Mouse (Mus musculus): ENCODE measurements around the gene Surf4. TPM values are rescaled to one million over a fixed set of nuclear protein-coding genes. Genes with fewer than 3 reads are reported as not detected.

Gene Surf4
- polyA plus RNA-seq, 1 experiment from 2014 or later = 194 TPM

GRCm38 (mm10) chr2:26941539-26941938 is 7.8 kb upstream of the Surf4 start:
- H3K4me2 ChIP-seq (ENCODE audit: low read depth, severe bottlenecking) = no peak overlapping the region
- ATAC-seq (ENCODE audit: insufficient number of reproducible peaks, low FRiP score, low TSS enrichment, low read depth) = no peak
- WGBS = 43% methylated on average over 5 of the region's 5 CpGs

DNA sequence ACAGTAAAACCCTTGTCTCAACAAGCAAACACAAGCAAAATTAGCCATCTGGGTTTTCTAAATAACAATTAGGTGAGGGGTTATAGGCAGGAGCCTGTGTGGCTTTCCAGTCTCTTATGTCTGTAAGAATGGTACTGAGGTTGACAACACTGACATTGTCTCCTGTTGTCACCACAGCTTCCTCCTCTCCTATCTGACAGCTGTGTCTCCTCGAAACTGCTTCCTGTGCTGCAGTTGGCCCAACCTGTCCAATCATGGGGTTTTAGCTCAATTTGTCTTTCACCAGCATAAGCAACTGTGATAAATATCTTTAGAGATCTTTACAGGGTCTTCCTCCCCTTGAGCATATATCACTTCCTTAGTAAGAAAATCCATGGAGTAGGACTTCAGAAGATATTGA is 2.7 kb upstream of the Surf4 start:
- whole genome bisulfite sequencing = 80% methylated on average over 1 of the region's 1 CpGs

More at GRCm38 (mm10) chr2:26941539-26941938, 7.8 kb upstream of the Surf4 start:
- H3K9me3 ChIP-seq (ENCODE audit: control insufficient read depth, low read length) = no peaks in the 10 kb centered on the region
- H3K4me1 ChIP-seq (ENCODE audit: control insufficient read depth, insufficient read depth, low read length) = no peaks in the 10 kb centered on the region
- no peaks in the 10 kb centered on the region for H3K27me3 ChIP-seq (ENCODE audit: control insufficient read depth, insufficient read depth, low read length)
- no peak overlapping the region for H3K4me3 ChIP-seq (ENCODE audit: low read depth, low read length)
- no peak overlapping the region for H3K27ac ChIP-seq (replicated peaks; ENCODE audit: low read depth, low read length)
- H3K36me3 ChIP-seq (ENCODE audit: control insufficient read depth, insufficient read depth, low read length) = no peaks in the 10 kb centered on the region
- no peak overlapping the region for H3K9ac ChIP-seq (ENCODE audit: low read length)
- no peak for DNase-seq (ENCODE audit: low spot score)

GRCm38 (mm10) chr2:26935286-26935685 is 1.6 kb upstream of the Surf4 start:
- no peak overlapping the region for H3K27ac ChIP-seq (replicated peaks; ENCODE audit: low read depth, low read length)
- no peaks in the 10 kb centered on the region for H3K9me3 ChIP-seq (ENCODE audit: control insufficient read depth, low read length)
- H3K4me2 ChIP-seq (ENCODE audit: low read depth, severe bottlenecking) = no peak overlapping the region
- H3K4me1 ChIP-seq (ENCODE audit: control insufficient read depth, insufficient read depth, low read length) = peaks cover 7% of the 10 kb centered on the region; the same call in 1 of the 2 replicates
- WGBS = 87% methylated on average over 2 of the region's 2 CpGs
- ATAC-seq (ENCODE audit: insufficient number of reproducible peaks, low FRiP score, low TSS enrichment, low read depth) (no peak), DNase-seq (ENCODE audit: low spot score) (no peak)
- no peak overlapping the region for H3K9ac ChIP-seq (ENCODE audit: low read length)
- H3K36me3 ChIP-seq (ENCODE audit: control insufficient read depth, insufficient read depth, low read length) = peaks cover 6% of the 10 kb centered on the region; the same call in 1 of the 2 replicates
- H3K4me3 ChIP-seq (ENCODE audit: low read depth, low read length) = no peak overlapping the region
- no peaks in the 10 kb centered on the region for H3K27me3 ChIP-seq (ENCODE audit: control insufficient read depth, insufficient read depth, low read length)

More for the DNA sequence above, 2.7 kb upstream of the Surf4 start:
- H3K9ac ChIP-seq (ENCODE audit: low read length) = no peak overlapping the region
- H3K36me3 ChIP-seq (ENCODE audit: control insufficient read depth, insufficient read depth, low read length) = no peaks in the 10 kb centered on the region; the same call in 1 of the 2 replicates
- no peak for ATAC-seq (ENCODE audit: insufficient number of reproducible peaks, low FRiP score, low TSS enrichment, low read depth)
- no peak overlapping the region for H3K4me3 ChIP-seq (ENCODE audit: low read depth, low read length)
- H3K9me3 ChIP-seq (ENCODE audit: control insufficient read depth, low read length) = no peaks in the 10 kb centered on the region
- no peak overlapping the region for H3K27ac ChIP-seq (replicated peaks; ENCODE audit: low read depth, low read length)
- no peaks in the 10 kb centered on the region for H3K27me3 ChIP-seq (ENCODE audit: control insufficient read depth, insufficient read depth, low read length)
- DNase-seq (ENCODE audit: low spot score) = no peak
- no peak overlapping the region for H3K4me2 ChIP-seq (ENCODE audit: low read depth, severe bottlenecking)
- H3K4me1 ChIP-seq (ENCODE audit: control insufficient read depth, insufficient read depth, low read length) = peaks cover 5% of the 10 kb centered on the region; the same call in 1 of the 2 replicates

GRCm38 (mm10) chr2:26932473-26933303 is 1.0 kb downstream of the Surf4 start:
- peak overlapping the region; percentile 99 for H3K4me3 ChIP-seq (ENCODE audit: low read depth, low read length)
- WGBS = 2% methylated on average over 42 of the region's 49 CpGs

DNA sequence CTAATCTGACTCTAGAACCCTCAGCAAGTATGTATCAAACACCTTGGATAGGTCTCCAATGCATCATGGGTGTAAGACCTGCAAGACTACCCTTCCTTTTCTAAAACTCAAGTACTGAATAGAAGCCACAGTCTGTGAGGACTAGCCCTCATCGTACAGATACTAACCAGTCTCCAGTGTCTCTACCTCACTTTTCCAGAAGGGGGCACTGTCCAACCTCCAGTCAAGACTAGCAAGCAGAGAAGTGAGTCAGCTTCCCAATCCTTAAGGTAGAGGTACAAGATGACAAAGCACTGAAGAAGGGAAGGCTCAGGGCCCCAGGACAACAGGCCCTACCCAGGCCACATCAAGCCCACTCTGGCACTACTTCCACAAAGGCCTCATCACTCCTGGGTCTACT is 3.3 kb downstream of the Surf4 start:
- peak; percentile 63 for DNase-seq (ENCODE audit: low spot score)
- H3K9ac ChIP-seq (ENCODE audit: low read length) = no peak overlapping the region
- peaks cover 7% of the 10 kb centered on the region; the same call in 1 of the 2 replicates for H3K4me1 ChIP-seq (ENCODE audit: control insufficient read depth, insufficient read depth, low read length)
- H3K4me3 ChIP-seq (ENCODE audit: low read depth, low read length) = no peak overlapping the region
- no peak overlapping the region for H3K4me2 ChIP-seq (ENCODE audit: low read depth, severe bottlenecking)
- no peaks in the 10 kb centered on the region for H3K27me3 ChIP-seq (ENCODE audit: control insufficient read depth, insufficient read depth, low read length)
- no peaks in the 10 kb centered on the region for H3K9me3 ChIP-seq (ENCODE audit: control insufficient read depth, low read length)
- WGBS = 58% methylated on average over 1 of the region's 1 CpGs
- peaks cover 25% of the 10 kb centered on the region for H3K36me3 ChIP-seq (ENCODE audit: control insufficient read depth, insufficient read depth, low read length)
- no peak overlapping the region for H3K27ac ChIP-seq (replicated peaks; ENCODE audit: low read depth, low read length)
- no peak for ATAC-seq (ENCODE audit: insufficient number of reproducible peaks, low FRiP score, low TSS enrichment, low read depth)

More at GRCm38 (mm10) chr2:26932473-26933303, 1.0 kb downstream of the Surf4 start:
- DNase-seq (ENCODE audit: low spot score) (peak; percentile 54), ATAC-seq (ENCODE audit: insufficient number of reproducible peaks, low FRiP score, low TSS enrichment, low read depth) (no peak; the same call in none of the 2 replicates)
- H3K9me3 ChIP-seq (ENCODE audit: control insufficient read depth, low read length) = no peaks in the 10 kb centered on the region
- H3K27ac ChIP-seq (replicated peaks; ENCODE audit: low read depth, low read length) = peak overlapping the region; percentile 79
- H3K36me3 ChIP-seq (ENCODE audit: control insufficient read depth, insufficient read depth, low read length) = peaks cover 14% of the 10 kb centered on the region
- peak overlapping the region; percentile 70 for H3K4me2 ChIP-seq (ENCODE audit: low read depth, severe bottlenecking)
- peak overlapping the region; percentile 99 for H3K9ac ChIP-seq (ENCODE audit: low read length)
- H3K4me1 ChIP-seq (ENCODE audit: control insufficient read depth, insufficient read depth, low read length) = peaks cover 7% of the 10 kb centered on the region; the same call in 1 of the 2 replicates
- no peaks in the 10 kb centered on the region for H3K27me3 ChIP-seq (ENCODE audit: control insufficient read depth, insufficient read depth, low read length)

DNA sequence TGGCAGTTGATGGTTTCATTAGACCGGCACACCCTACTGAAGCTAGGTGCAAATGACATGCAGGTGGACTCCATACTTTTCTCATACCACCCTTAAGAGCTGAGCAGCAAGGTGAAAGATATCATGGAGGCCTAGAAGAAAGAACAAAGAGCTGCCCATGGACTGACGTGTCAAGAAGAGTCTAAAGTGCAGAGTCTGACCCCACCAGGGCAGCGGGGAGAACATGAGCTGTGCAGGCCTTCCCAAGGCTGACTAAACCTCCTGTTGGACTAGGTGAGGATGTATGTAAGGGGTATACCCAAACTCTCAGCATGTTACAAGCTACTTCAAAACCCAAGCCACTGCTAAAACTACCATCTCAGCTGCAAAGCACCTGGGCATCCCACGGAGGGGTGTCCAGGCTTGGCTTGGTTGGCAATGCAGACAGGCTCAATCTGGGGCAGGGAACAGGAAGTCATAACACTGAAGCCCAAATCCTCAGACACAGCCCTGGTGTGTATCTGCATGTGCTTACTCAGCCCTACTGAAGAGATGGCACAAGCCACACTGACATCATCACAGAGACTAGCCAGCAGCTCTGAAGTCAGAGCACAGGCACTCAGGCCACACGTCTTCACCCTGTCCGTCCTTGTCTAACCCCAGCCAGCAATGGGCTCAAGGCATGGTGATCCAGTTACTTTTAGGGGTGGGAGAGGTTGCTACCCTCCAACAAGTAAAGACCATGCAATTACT is 5.8 kb downstream of the Surf4 start:
- Histone ChIP-seq H3K4me3 (ENCODE audit: low read depth, low read length) (no peak overlapping the region), H3K27me3 (ENCODE audit: control insufficient read depth, insufficient read depth, low read length) (no peaks in the 10 kb centered on the region), H3K27ac (replicated peaks; ENCODE audit: low read depth, low read length) (no peak overlapping the region), H3K36me3 (ENCODE audit: control insufficient read depth, insufficient read depth, low read length) (peaks cover 36% of the 10 kb centered on the region), H3K4me2 (ENCODE audit: low read depth, severe bottlenecking) (no peak overlapping the region), H3K4me1 (ENCODE audit: control insufficient read depth, insufficient read depth, low read length) (peaks cover 7% of the 10 kb centered on the region; the same call in 1 of the 2 replicates), H3K9ac (ENCODE audit: low read length) (no peak overlapping the region), H3K9me3 (ENCODE audit: control insufficient read depth, low read length) (no peaks in the 10 kb centered on the region)
- DNase-seq (ENCODE audit: low spot score) (no peak), ATAC-seq (ENCODE audit: insufficient number of reproducible peaks, low FRiP score, low TSS enrichment, low read depth) (no peak)
- 86% methylated on average over 6 of the region's 6 CpGs for WGBS

DNA sequence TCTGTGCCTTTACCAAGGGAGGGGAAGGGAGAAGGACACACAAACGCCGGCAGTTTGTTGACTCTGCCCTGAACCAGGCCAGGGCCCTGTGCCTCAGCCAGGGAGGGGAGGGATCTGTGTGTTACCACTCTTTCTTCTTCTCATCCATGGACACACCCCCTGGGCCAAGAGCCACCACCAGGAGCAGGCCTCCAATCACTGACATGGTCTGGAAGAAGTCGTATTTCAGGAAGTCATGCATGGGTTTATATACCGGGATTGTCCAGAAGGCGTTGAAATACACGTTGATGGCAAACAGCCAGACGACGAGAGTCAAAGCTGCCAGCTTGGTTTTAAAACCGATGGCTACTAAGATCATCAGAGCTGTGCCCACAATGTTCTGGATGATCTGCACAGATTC is 11.9 kb downstream of the Surf4 start:
- Histone ChIP-seq H3K4me1 (ENCODE audit: control insufficient read depth, insufficient read depth, low read length) (peaks cover 8% of the 10 kb centered on the region), H3K9ac (ENCODE audit: low read length) (no peak overlapping the region), H3K27me3 (ENCODE audit: control insufficient read depth, insufficient read depth, low read length) (no peaks in the 10 kb centered on the region), H3K36me3 (ENCODE audit: control insufficient read depth, insufficient read depth, low read length) (peaks cover 53% of the 10 kb centered on the region), H3K4me2 (ENCODE audit: low read depth, severe bottlenecking) (no peak overlapping the region), H3K4me3 (ENCODE audit: low read depth, low read length) (no peak overlapping the region), H3K27ac (replicated peaks; ENCODE audit: low read depth, low read length) (no peak overlapping the region), H3K9me3 (ENCODE audit: control insufficient read depth, low read length) (no peaks in the 10 kb centered on the region)
- 81% methylated on average over 9 of the region's 9 CpGs for WGBS
- no peak for ATAC-seq (ENCODE audit: insufficient number of reproducible peaks, low FRiP score, low TSS enrichment, low read depth)
- no peak for DNase-seq (ENCODE audit: low spot score)

GRCm38 (mm10) chr2:26920190-26920855 is 13.4 kb downstream of the Surf4 start:
- Histone ChIP-seq H3K9me3 (ENCODE audit: control insufficient read depth, low read length) (no peaks in the 10 kb centered on the region), H3K4me3 (ENCODE audit: low read depth, low read length) (no peak overlapping the region), H3K4me2 (ENCODE audit: low read depth, severe bottlenecking) (no peak overlapping the region), H3K4me1 (ENCODE audit: control insufficient read depth, insufficient read depth, low read length) (peaks cover 12% of the 10 kb centered on the region), H3K36me3 (ENCODE audit: control insufficient read depth, insufficient read depth, low read length) (peaks cover 47% of the 10 kb centered on the region), H3K27ac (replicated peaks; ENCODE audit: low read depth, low read length) (no peak overlapping the region), H3K9ac (ENCODE audit: low read length) (no peak overlapping the region), H3K27me3 (ENCODE audit: control insufficient read depth, insufficient read depth, low read length) (no peaks in the 10 kb centered on the region)
- ATAC-seq (ENCODE audit: insufficient number of reproducible peaks, low FRiP score, low TSS enrichment, low read depth) = no peak
- WGBS = 92% methylated on average over 6 of the region's 6 CpGs
- DNase-seq (ENCODE audit: low spot score) = no peak
